ENCODE assay signal across 20 mouse cellular contexts in the genomic region with DNA sequence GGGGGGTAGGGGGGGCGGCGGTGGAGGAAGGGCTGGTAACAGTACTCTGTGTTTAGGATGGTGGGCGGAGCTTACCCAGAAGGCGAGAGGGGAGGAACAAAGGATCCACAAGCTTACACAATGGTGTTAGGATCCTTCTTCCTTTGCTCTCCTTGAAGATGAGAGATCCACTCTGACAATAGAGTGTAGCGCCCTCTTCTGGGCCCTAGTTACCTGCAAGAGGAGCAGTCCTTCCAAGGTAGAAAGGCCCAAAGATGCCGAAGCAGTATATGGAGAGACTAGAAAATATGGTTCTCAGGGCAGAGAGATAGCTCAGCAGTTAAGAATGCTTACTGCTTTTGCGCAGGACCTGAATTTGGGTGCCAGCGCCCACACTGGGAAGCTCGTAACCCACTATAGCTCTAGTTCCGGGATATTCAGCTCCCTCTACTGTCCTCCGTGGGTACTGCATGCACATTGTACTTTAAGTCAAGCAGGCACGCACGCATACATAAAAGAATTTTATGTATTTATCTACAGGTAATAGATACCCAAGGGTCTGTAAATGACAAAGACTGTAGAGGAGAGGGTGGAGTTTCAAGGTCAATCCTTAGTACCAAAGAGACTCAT. TPM values are rescaled to one million over a fixed set of nuclear protein-coding genes. Genes with fewer than 3 reads are reported as not detected.
DNase-seq lines count a peak whose midpoint lies in the region; ATAC-seq and TF ChIP-seq lines count a peak whose summit lies in the region.
"Had no signal": no experiment of that assay in that cellular context is flagged by ENCODE, and none has a peak within 500 bp of the region (broad histone marks: within the 10 kb centered on the region; RNA-seq: fewer than 3 reads in every experiment).

No protein-coding gene starts in this region.

- H3K27me3 ChIP-seq in G1E (ENCODE audit: insufficient read depth, low read length): peaks cover 20% of the 10 kb centered on the region
- no peaks in the 10 kb centered on the region for H3K27me3 ChIP-seq in small intestine, adult 2 months (ENCODE audit: control insufficient read depth, insufficient read depth, low read length)

- 75% methylated on average over 13 of the region's 13 CpGs for WGBS in lung, adult 2 months
- whole genome bisulfite sequencing in small intestine, adult 2 months: 78% methylated on average over 13 of the region's 13 CpGs

- no peak overlapping the region for H3K4me3 ChIP-seq in gastrocnemius, adult 2 months
- H3K4me3 ChIP-seq in lung, adult 2 months (replicated peaks; ENCODE audit: extremely low read depth, low read depth, low read length): no peak overlapping the region
- H3K4me3 ChIP-seq in G1E (ENCODE audit: low read depth, low read length): no peak overlapping the region
- no peak overlapping the region for H3K4me3 ChIP-seq in small intestine, adult 2 months (ENCODE audit: low read depth, low read length)

- ATAC-seq in G1E (ENCODE audit: extremely low read depth, insufficient number of reproducible peaks, low FRiP score, poor library complexity, severe bottlenecking): no peak
- ATAC-seq: inflammation-experienced regulatory T-cells, adult 6 months had no signal

- TF ChIP-seq CTCF in gastrocnemius, adult 2 months (IDR thresholded peaks at IDR 0.05): peak; percentile 52
- peak; percentile 15; the same call in 1 of the 2 replicates for TF ChIP-seq CTCF in lung, adult 2 months (IDR thresholded peaks at IDR 0.05; ENCODE audit: insufficient read depth, low read length)
- peak; percentile 39 for TF ChIP-seq CTCF in G1E (IDR thresholded peaks at IDR 0.05; ENCODE audit: low read depth, low read length)
- peak; percentile 63; the same call in 1 of the 2 replicates for TF ChIP-seq CTCF in small intestine, adult 2 months (IDR thresholded peaks at IDR 0.05; ENCODE audit: extremely low read depth, insufficient read length, insufficient replicate concordance, low read depth, low read length)

- intact Hi-C loops in gastrocnemius, adult 2 months (cut with DNase I): no loop called here

- peaks cover 11% of the 10 kb centered on the region for H3K9me3 ChIP-seq in G1E (replicated peaks)

- no peak for DNase-seq in gastrocnemius, adult 2 months
- no peak for DNase-seq in gastrocnemius, postnatal 10 days
- DNase-seq in lung, adult 2 months: no peak
- no peak for DNase-seq in lung, postnatal 25 days (ENCODE audit: low spot score)
- no peak for DNase-seq in G1E (ENCODE audit: low spot score)
- no peak for DNase-seq in yolk sac, embryonic 10.5 days (ENCODE audit: low spot score)
- no peak for DNase-seq in MN1 (ENCODE audit: low spot score)
- DNase-seq: adrenal gland, postnatal 25 days; cerebellum, adult 11 months; heart, adult 18-20 months; heart, postnatal 14 days; kidney, postnatal 4 days; right cerebral cortex, postnatal 14 days had no signal

- TF ChIP-seq POLR2A in lung, adult 2 months (IDR thresholded peaks at IDR 0.05; ENCODE audit: borderline replicate concordance, extremely low read depth, low read depth, low read length): no peak
- TF ChIP-seq POLR2A in small intestine, adult 2 months (IDR thresholded peaks at IDR 0.05; ENCODE audit: low read depth, low read length): no peak

- no peak overlapping the region for H3K27ac ChIP-seq in gastrocnemius, adult 2 months
- no peak overlapping the region for H3K27ac ChIP-seq in small intestine, adult 2 months (ENCODE audit: insufficient read depth, low read depth, low read length)

- no peaks in the 10 kb centered on the region for H3K36me3 ChIP-seq in G1E (replicated peaks)
- 0 out of 2 replicates have a peak, but pooled peaks cover 1% of the 10 kb centered on the region for H3K36me3 ChIP-seq in small intestine, adult 2 months (ENCODE audit: control insufficient read depth, insufficient read depth, low read length)

- no peaks in the 10 kb centered on the region for H3K4me1 ChIP-seq in lung, adult 2 months (ENCODE audit: control insufficient read depth, insufficient read depth, low read length)
- peaks cover 7% of the 10 kb centered on the region for H3K4me1 ChIP-seq in G1E (ENCODE audit: insufficient read depth, low read depth, low read length)
- peaks cover 13% of the 10 kb centered on the region for H3K4me1 ChIP-seq in small intestine, adult 2 months (ENCODE audit: control insufficient read depth, insufficient read depth, insufficient read length, low read length)
- H3K4me1 ChIP-seq: megakaryocyte, embryonic 14.5 days had no signal

RNA-seq across cellular contexts. Expression of a gene that starts 13.9 kb away (rescaled TPM):
- not detected for total RNA-seq in gastrocnemius, adult 2 months (2021)
- not detected for total RNA-seq in gastrocnemius, postnatal 10 days (2021)
- not detected in 2 replicates for polyA plus RNA-seq in lung, adult 2 months (2012; rRNA removed)
- 0.68 TPM in 1 of 2 replicates, not detected in the other for total RNA-seq in G1E (2014; fragmentation: Nextera tagmentation)
- total RNA-seq in G1E (2017): 0.22 TPM in 1 of 2 replicates, not detected in the other
- not detected in 2 replicates for polyA plus RNA-seq in G1E (2012)
- polyA plus RNA-seq in small intestine, adult 2 months (2012; rRNA removed): 47.2 and 68.9 TPM in 2 replicates
- total RNA-seq: adrenal gland, postnatal 25 days; heart, adult 18-20 months; heart, postnatal 14 days; left cerebral cortex, adult 8-10 months had no signal
- polyA plus RNA-seq: C2C12; inflammation-experienced regulatory T-cells, adult 6 months; limb, embryonic 14.5 days; stomach, embryonic 14.5 days had no signal

RNA-seq across cellular contexts. Expression of a gene that starts 38.5 kb away (rescaled TPM):
- total RNA-seq in gastrocnemius, adult 2 months (2021): not detected
- not detected for total RNA-seq in gastrocnemius, postnatal 10 days (2021)
- 0.11 TPM in 1 of 2 replicates, not detected in the other for polyA plus RNA-seq in lung, adult 2 months (2012; rRNA removed)
- not detected in 2 replicates for total RNA-seq in G1E (2014; fragmentation: Nextera tagmentation)
- total RNA-seq in G1E (2017): not detected in 2 replicates
- not detected in 2 replicates for polyA plus RNA-seq in G1E (2012)
- polyA plus RNA-seq in small intestine, adult 2 months (2012; rRNA removed): 0.14 TPM in 1 of 2 replicates, not detected in the other
- total RNA-seq: heart, postnatal 14 days; left cerebral cortex, adult 8-10 months had no signal
- polyA plus RNA-seq: inflammation-experienced regulatory T-cells, adult 6 months; stomach, embryonic 14.5 days had no signal

RNA-seq across cellular contexts. Expression of a gene that starts 43.6 kb away (rescaled TPM):
- total RNA-seq in gastrocnemius, adult 2 months (2021): not detected
- total RNA-seq in gastrocnemius, postnatal 10 days (2021): 1 to 10 TPM; 2.0 to 2.4 TPM
- polyA plus RNA-seq in lung, adult 2 months (2012; rRNA removed): 0.66 and 4.5 TPM in 2 replicates
- total RNA-seq in G1E (2014; fragmentation: Nextera tagmentation) (not detected in 2 replicates), G1E (2017) (0.16 TPM in 1 of 2 replicates, not detected in the other)
- not detected in 2 replicates for polyA plus RNA-seq in G1E (2012)
- polyA plus RNA-seq in small intestine, adult 2 months (2012; rRNA removed): 165 and 177 TPM in 2 replicates
- polyA plus RNA-seq: C2C12; inflammation-experienced regulatory T-cells, adult 6 months had no signal
